Mouse (Mus musculus): ENCODE measurements around the gene Psenen. TPM values are rescaled to one million over a fixed set of nuclear protein-coding genes. Genes with fewer than 3 reads are reported as not detected.

The Psenen gene
- total RNA-seq, 1 experiment from 2014 or later = 135 TPM

DNA sequence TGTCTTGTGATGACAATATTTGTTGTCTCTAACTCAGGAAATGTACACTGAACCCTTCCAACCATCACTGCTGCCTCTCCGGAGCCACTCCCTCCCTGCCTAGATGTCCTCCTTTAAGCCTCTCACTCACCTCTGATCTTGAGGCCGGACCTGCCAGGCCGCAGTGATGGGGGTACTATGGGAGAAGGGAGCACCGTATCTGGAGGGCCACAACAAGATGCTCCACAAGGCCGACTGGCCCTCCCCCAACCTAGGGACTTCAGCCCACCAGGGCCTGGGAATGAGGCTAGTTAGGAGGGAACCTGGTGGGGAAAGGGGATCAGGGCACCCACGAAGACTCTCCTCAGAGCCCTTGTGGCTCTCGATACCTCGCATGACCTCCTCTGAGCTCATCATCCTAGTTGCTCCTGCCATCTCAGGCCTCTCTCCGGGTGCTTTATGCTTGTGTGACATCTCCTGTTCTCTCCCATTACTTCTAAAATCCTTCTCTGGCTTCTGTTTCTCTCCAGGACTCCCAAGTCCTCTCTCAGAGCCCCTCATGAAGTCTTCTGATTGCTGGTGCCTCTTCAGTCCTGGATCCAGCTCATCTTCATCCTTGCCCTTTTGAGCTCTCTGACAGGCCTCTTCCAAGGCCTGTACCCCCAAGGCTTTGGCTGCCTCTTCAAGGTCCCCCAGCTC, 27.6 kb upstream of the Psenen start:
- ATAC-seq (replicated peaks; ENCODE audit: insufficient number of reproducible peaks, low FRiP score, low TSS enrichment, poor library complexity, severe bottlenecking) = no peak

GRCm38 (mm10) chr7:30589435-30590301, 26.2 kb upstream of the Psenen start:
- peak; percentile 3 for ATAC-seq (replicated peaks; ENCODE audit: insufficient number of reproducible peaks, low FRiP score, low TSS enrichment, poor library complexity, severe bottlenecking)

GRCm38 (mm10) chr7:30588676-30589434, 25.4 kb upstream of the Psenen start, which contains the start of gene Kmt2b:
Gene Kmt2b, minus strand, starts transcription at chr7:30588726.
- ATAC-seq (replicated peaks; ENCODE audit: insufficient number of reproducible peaks, low FRiP score, low TSS enrichment, poor library complexity, severe bottlenecking) = peak; percentile 73

DNA sequence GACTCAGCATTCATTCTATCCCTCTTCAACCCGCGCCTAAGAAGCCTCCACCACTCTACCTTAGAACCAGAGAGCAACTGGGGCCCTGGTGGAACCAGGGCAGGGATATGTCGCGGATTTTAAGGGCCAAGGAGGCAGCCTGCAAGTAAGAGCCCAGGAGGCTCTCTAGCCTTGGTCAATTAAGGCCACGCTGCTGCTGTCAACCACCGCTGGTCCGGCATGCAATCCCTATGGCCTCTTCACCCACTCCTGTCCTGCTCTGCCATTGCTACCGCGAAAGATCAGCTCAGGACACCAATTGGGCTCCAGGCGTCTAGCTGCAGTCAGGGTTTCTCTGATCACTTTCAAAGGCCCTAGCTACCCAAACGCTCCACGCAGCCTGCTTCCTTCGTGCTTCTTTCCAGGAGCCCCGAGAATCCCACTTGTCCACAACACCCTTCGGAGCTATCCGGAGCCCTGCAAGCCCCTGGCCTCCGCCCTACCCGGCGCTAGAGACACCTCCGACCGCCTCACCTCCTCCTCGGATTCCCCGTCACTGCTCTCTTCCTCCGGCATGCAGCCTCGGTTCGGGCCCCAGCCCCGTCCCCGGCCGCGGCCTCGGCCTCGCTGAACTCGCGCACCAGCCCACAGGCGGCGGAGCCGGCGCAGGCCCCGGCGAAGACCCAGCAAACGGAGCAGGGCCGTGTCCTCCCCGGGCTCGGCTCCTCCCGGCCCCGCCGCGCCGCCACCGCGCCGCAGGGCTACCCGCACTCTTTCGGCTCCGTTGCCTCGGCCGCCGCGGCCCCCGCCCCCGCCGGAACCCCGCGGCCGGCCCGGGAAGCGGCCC, 24.6 kb upstream of the Psenen start:
- ATAC-seq (replicated peaks; ENCODE audit: insufficient number of reproducible peaks, low FRiP score, low TSS enrichment, poor library complexity, severe bottlenecking) = no peak

DNA sequence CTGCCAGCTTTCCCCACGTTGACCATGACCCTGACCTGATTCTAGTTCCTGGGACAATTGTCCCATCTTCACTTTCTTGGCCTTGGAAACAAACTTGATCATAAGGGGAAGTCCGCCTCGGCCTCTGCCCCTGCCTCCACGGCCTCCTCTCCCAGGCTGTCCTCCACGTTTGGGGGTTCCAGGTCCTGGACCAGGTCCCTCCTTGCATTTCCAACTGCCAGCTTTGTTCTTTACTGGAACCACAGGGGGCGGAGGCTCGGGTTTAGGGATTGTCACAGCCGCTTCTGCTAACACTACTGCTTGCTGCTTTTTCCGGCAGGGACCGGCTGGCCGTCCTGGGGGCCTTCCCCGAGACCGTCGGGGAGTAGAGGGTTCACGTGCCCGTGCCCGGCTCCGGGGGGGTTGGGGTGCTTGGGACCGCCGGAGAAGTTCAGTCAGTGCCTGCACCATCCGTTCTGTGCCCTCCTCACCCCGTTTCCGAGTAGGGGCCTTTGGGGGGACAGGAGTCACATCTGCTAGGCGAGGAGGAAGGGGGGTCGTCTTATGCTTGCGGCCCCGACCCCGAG, 23.1 kb upstream of the Psenen start:
- ATAC-seq (replicated peaks; ENCODE audit: insufficient number of reproducible peaks, low FRiP score, low TSS enrichment, poor library complexity, severe bottlenecking) = no peak

GRCm38 (mm10) chr7:30585170-30585569, 21.7 kb upstream of the Psenen start:
- no peak for ATAC-seq (replicated peaks; ENCODE audit: insufficient number of reproducible peaks, low FRiP score, low TSS enrichment, poor library complexity, severe bottlenecking)

GRCm38 (mm10) chr7:30584339-30584738, 20.9 kb upstream of the Psenen start:
- ATAC-seq (replicated peaks; ENCODE audit: insufficient number of reproducible peaks, low FRiP score, low TSS enrichment, poor library complexity, severe bottlenecking) = no peak

GRCm38 (mm10) chr7:30581547-30581946, 18.1 kb upstream of the Psenen start:
- ATAC-seq (replicated peaks; ENCODE audit: insufficient number of reproducible peaks, low FRiP score, low TSS enrichment, poor library complexity, severe bottlenecking) = no peak

- ATAC-seq (replicated peaks; ENCODE audit: insufficient number of reproducible peaks, low FRiP score, low TSS enrichment, poor library complexity, severe bottlenecking) = no peak
Measured at GRCm38 (mm10) chr7:30579950-30580349, 16.5 kb upstream of the Psenen start.

DNA sequence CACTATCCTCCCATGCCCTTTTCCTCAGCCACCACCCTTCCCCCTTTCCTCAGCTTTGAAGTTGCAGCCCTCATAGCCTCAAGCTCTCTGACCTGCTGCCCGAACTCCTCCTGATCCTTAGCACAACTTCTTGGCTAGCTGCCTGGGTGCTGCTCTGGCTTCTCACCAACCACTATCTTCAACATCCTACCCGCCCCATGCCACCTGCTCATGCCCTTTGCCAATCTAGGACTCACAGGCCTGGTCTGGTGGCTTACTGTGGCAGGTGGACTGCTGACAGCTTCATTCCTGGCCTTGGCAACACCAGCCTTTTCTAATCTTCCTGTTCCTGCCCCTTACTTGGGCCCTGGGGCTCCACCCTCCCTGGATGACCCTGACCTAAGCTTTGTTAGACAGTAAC, 9.5 kb upstream of the Psenen start:
- no peak for ATAC-seq (replicated peaks; ENCODE audit: insufficient number of reproducible peaks, low FRiP score, low TSS enrichment, poor library complexity, severe bottlenecking)

DNA sequence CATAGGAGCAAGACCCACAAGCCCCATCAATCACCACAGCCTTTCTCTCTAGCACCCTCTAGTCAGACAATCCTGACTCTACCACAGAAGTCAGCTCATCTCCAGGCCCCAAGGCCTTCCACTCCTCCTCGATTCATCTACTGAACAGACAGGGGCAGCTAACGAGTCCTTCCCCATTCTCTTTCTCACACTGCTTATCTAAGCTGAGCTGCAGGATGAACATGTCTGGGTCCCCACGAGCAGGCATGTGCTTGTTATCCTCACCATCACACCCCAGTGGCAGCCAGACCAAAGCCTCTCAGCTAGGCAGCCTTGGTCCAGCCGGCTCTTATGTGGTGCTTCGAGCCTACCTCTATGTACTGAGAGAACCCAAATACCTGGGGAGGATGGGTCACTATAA, 9.0 kb upstream of the Psenen start:
- no peak for ATAC-seq (replicated peaks; ENCODE audit: insufficient number of reproducible peaks, low FRiP score, low TSS enrichment, poor library complexity, severe bottlenecking)

DNA sequence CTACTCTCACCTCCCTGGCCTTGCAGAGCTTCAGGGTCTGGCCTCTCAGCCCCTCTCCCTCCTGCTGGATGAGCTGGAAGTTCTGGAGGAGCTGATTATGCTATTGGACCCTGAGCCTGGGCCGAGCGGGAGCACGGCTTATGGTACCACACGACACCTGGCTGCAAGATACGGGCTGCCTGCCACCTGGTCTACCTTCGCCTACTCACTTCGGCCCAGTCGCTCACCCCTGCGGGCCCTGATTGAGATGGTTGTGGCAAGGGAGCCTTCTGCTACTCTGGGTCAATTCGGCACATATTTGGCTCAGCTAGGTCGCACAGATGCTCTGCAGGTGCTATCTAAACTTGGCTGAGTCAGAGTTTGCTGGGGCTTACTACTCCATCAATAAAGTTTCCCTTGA, 4.1 kb upstream of the Psenen start:
- no peak for ATAC-seq (replicated peaks; ENCODE audit: insufficient number of reproducible peaks, low FRiP score, low TSS enrichment, poor library complexity, severe bottlenecking)

GRCm38 (mm10) chr7:30566033-30566432, 2.6 kb upstream of the Psenen start:
- no peak for ATAC-seq (replicated peaks; ENCODE audit: insufficient number of reproducible peaks, low FRiP score, low TSS enrichment, poor library complexity, severe bottlenecking)

DNA sequence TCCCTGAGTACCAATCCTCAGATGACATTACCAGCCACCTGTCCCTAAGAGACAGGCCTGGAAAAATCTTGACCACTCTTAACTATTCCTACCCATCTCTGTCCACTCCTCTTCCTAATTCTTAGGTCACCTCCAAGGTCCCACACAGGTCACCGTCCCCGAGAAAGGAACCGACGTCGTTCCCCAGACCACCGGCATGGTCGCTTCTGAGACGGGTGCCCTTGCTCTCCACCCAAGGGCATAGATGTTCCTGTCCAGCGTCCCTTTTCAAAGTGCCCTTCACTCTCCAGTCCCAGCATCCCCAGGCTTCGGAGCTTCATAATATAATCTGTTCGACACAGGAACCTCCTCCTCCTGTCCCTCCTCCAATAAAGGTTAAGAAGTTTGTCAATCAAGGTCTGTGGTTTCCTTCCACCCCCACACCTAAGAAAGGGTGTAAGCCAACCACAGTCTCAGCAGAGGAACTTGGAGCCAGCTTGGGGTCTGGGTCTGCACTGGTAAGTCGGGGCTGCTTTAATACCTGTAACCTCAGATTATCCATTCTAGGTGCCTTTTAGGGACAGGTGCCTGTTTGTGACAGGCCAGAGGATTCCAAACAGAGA, 1.6 kb upstream of the Psenen start, which contains the start of gene Igflr1:
Gene Igflr1 (plus strand): TSS at position 458 of the 602 bp plus-strand sequence.
- no peak for ATAC-seq (replicated peaks; ENCODE audit: insufficient number of reproducible peaks, low FRiP score, low TSS enrichment, poor library complexity, severe bottlenecking)

- ATAC-seq (replicated peaks; ENCODE audit: insufficient number of reproducible peaks, low FRiP score, low TSS enrichment, poor library complexity, severe bottlenecking) = no peak
Measured at GRCm38 (mm10) chr7:30563906-30564280, 466 bp upstream of the Psenen start.

GRCm38 (mm10) chr7:30562526-30563116, 806 bp downstream of the Psenen start:
- ATAC-seq (replicated peaks; ENCODE audit: insufficient number of reproducible peaks, low FRiP score, low TSS enrichment, poor library complexity, severe bottlenecking) = no peak

GRCm38 (mm10) chr7:30560296-30560695, 3.1 kb downstream of the Psenen start:
- no peak for ATAC-seq (replicated peaks; ENCODE audit: insufficient number of reproducible peaks, low FRiP score, low TSS enrichment, poor library complexity, severe bottlenecking)
